Mouse (Mus musculus): ENCODE results near the gene Stx8.

Gene Stx8

GRCm38 (mm10) chr11:67965905-67966878, at the start of gene Stx8:
Gene Stx8 (plus strand): TSS chr11:67966193.
- DNase-seq (ENCODE audit: low read depth, low spot score): peak; percentile 86

- peak; percentile 43 for DNase-seq (ENCODE audit: low read depth, low spot score)
These were observed 48.9 kb upstream of the Stx8 start for GRCm38 (mm10) chr11:67917126-67917525.

GRCm38 (mm10) chr11:67919593-67919992, 46.4 kb upstream of the Stx8 start:
- no peak for DNase-seq (ENCODE audit: low read depth, low spot score)

DNA sequence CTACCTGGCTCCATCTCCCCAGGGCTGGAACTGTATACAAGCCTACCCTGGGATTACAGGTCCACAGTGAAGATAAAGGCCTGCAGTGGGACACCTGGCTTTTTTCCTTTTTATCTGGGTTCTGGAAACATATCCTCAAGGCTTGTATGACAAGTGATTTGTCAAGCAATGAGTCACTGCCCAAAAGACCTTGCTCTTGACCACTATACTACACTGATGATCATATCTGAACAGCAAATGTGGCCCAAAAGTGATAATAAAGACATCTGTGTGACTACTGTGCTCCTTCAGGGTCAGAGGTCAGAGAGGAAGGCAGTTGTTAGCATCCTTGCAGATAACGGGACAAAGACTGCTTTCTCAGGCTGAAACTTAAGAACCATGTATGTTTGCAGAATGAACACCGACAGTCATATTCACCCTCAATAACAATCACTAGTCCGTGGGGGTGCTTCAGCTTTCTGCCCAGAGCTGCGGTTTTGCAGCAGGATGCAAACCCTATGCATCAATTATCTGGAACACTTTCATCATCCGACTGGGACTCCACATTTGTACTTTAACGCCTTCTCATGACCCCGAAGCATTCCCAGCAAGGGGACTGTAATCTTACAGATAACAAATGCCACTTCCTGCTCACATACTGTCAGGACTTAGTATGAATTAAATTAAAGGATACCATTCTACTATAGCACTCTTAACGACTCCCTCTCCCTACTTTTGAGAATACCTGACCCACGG, 45.6 kb upstream of the Stx8 start:
- no peak for DNase-seq (ENCODE audit: low read depth, low spot score)

GRCm38 (mm10) chr11:67921091-67921826, 44.7 kb upstream of the Stx8 start:
- peak; percentile 82 for DNase-seq (ENCODE audit: low read depth, low spot score)

DNA sequence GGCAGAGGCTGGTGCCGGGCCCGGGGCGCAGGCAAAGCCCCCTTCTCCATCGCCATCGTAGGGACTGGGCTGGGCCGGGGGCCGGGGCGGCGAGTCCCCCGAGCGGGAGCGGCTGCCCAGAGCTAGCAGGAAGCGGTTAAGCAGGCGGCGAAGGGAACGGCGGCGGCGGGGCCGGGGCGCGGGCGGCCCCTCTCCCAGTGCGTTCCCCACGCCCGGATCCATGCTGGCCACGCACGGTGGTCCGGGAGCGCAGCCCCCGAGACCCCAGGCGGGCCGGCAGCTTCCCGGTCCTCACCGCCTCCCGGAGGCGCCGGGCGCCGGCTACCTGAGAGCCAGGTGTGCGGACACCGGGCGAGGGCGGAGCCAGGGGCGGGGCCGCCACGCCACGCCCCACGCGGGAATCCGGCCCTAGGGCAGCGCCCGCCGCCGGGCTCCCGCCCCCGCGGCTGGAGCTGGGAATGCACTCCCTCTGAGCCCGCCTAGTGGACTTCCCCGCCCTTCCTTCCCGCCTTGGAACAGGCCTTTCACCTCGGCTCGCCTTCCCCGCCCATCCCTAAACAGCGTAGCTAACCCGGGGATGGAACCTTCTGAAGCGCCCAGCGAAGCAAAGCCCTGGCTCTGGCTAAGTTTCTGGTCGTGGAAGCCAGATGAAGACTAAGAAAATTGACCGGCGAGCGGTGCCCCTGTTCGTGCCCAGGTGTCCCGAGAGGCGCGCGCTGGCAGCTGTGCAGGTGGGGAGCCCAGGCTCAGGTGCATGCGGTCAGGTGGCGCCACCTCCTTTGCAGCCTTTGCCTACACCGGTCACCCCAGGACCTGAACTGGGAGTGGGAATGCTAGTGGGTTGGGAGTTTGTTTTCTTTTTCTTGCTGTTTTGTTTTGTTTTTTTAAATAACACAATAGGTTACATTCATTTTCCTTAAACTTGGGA, 43.9 kb upstream of the Stx8 start, which contains the start of gene Usp43:
Usp43 (minus strand) TSS at position 327 of the 928 bp plus-strand sequence.
- peak; percentile 90 for DNase-seq (ENCODE audit: low read depth, low spot score)

GRCm38 (mm10) chr11:67922755-67923125, 43.3 kb upstream of the Stx8 start:
- peak; percentile 92 for DNase-seq (ENCODE audit: low read depth, low spot score)

GRCm38 (mm10) chr11:67923720-67924119, 42.3 kb upstream of the Stx8 start:
- DNase-seq (ENCODE audit: low read depth, low spot score): peak; percentile 61

GRCm38 (mm10) chr11:67925000-67925399, 41.0 kb upstream of the Stx8 start:
- DNase-seq (ENCODE audit: low read depth, low spot score): no peak

DNA sequence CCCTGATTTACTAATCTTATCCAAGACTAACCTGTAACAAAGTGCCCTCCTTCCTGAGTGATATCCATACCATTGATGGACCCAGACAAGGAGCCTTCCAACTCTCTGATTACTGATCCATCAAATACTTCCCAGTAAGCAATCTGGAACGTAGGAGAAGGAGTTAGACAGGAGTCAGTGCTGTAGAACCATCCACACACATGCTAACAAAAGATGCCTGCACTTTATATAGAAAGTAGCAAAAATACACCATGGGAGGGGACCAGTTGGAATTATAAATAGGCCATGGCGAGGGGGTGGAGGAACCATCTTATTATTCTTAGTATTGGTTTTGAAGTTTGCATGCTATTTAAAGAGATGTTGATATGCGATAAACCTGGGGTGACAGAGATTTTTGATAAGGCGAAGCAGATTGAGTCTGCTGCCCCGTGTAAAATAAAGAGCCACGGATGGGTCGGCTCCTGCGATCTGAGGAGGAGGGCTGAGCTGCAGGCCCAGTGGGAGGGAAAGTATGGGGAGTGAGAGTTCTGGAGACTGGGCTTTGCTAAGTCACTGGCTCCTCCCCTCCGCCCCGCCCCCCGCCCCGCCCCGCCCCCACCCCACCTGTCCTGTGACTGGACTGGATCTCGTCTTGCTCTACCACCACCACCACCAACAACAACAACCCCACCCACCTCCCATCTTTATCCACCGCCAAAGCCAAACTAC, 39.5 kb upstream of the Stx8 start:
- peak; percentile 67 for DNase-seq (ENCODE audit: low read depth, low spot score)

DNA sequence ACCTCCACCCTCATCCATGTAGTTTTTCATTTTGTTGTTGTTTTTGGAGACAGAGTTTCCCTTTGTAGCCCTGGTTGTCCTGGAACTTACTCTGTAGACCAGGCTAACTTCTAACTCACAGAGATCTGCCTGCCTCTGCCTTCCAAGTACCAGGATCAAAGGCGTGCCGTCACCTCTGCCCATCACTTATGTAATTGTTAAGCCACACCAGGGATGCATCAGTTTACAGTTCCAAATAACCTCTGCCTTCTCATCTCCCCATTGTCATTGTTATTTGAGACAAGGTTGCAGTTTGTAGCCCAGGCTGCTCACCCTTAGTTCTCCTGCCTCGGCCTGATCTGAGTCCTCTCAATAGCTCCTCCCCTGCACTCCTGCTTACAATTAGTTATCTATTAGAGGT, 33.8 kb upstream of the Stx8 start:
- DNase-seq (ENCODE audit: low read depth, low spot score): peak; percentile 17

GRCm38 (mm10) chr11:67948229-67948628, 17.8 kb upstream of the Stx8 start:
- no peak for DNase-seq (ENCODE audit: low read depth, low spot score)

GRCm38 (mm10) chr11:67949475-67949874, 16.5 kb upstream of the Stx8 start:
- DNase-seq (ENCODE audit: low read depth, low spot score): no peak

- DNase-seq (ENCODE audit: low read depth, low spot score): no peak
These were observed 12.4 kb upstream of the Stx8 start for GRCm38 (mm10) chr11:67953604-67954003.

DNA sequence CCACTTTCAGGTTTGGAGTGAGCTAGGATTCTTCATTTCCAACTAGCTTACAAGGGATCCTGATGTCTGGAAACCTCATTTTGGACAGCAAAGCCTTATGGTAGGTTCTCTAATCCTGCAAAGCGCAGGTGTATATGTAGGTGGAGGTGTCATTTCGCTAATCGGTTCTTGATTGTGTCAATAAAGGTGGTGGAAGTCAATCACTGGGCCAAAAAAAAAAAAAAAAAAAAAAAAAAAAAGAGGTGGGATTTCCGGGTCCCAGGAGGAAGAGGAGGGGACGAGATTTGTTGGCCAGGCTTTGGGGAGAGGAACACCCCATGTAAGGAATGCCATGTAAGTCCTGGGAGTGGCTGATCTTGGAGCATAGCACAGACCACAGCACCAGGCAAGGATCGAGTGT, 11.6 kb upstream of the Stx8 start:
- peak; percentile 10 for DNase-seq (ENCODE audit: low read depth, low spot score)

- DNase-seq (ENCODE audit: low read depth, low spot score): peak; percentile 91
These were observed 1.9 kb upstream of the Stx8 start for GRCm38 (mm10) chr11:67964110-67964509.

- DNase-seq (ENCODE audit: low read depth, low spot score): peak; percentile 90
These were observed 630 bp upstream of the Stx8 start, which contains the start of gene Cfap52 for GRCm38 (mm10) chr11:67965242-67965883. Gene Cfap52 (minus strand): TSS chr11:67965651.

DNA sequence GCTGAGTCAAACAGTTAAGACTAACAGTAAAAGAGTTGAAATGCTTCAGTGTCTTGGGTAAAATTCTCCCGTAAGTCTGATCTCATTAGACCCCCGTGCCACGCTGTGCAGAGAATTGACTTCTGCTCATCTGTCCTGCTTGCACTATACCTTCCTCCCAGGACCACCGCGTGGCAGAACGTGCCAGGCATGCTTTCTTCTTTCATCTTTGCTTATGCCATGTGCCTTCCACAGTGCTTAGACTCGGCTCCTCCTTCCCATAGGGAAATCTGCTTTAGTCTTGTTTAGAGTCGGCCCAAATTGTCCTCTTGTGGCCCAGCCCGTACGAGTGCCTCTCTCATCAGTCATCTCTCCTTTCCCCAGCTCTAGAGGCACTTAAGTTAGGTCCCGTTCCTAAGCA, 1.8 kb downstream of the Stx8 start:
- peak; percentile 4 for DNase-seq (ENCODE audit: low read depth, low spot score)

- DNase-seq (ENCODE audit: low read depth, low spot score): no peak
These were observed 6.6 kb downstream of the Stx8 start for GRCm38 (mm10) chr11:67972606-67973005.
